Mouse (Mus musculus) embryonic facial prominence, embryonic 10.5 days (tissue): Measurements from ENCODE around the gene Adcy7. TPM values are rescaled to one million over a fixed set of nuclear protein-coding genes. Genes with fewer than 3 reads are reported as not detected.

Experiments used
- DNase-seq: peaks from one replicate; pipeline ENCODE4 v3.0.0-alpha.2; 2017; ENCODE audit warnings: low spot score
- H3K27ac ChIP-seq: fragments of 300-500 bp; sonication (generic); replicated peaks from 2 replicates; pipeline ENCODE4 v1.5.1; 2016; ENCODE audit warnings: mild to moderate bottlenecking
- H3K27me3 ChIP-seq: fragments of 300-500 bp; sonication (generic); replicated peaks from 2 replicates; pipeline ENCODE4 v1.6.1; 2016; ENCODE audit warnings: low read depth, mild to moderate bottlenecking; ENCODE audit not compliant: poor library complexity, severe bottlenecking
- H3K36me3 ChIP-seq: fragments of 300-500 bp; sonication (generic); replicated peaks from 2 replicates; pipeline ENCODE4 v1.6.1; 2016; ENCODE audit warnings: mild to moderate bottlenecking, moderate library complexity
- H3K4me1 ChIP-seq: fragments of 300-500 bp; sonication (generic); 2 replicates; pipeline ENCODE4 v1.6.1; 2016
- H3K4me3 ChIP-seq: fragments of 300-500 bp; sonication (generic); 2 replicates; pipeline ENCODE4 v1.5.1; 2016; ENCODE audit warnings: mild to moderate bottlenecking, moderate library complexity
- H3K9me3 ChIP-seq: fragments of 300-500 bp; sonication (generic); 2 replicates; pipeline ENCODE4 v1.6.1; 2016; ENCODE audit warnings: mild to moderate bottlenecking
- WGBS: fragments of 180-500 bp; shearing (Covaris S2); methylation state at CpG from one replicate; pipeline ENCODE4 v1.1.7; 2016; 5-methylcytosine and 5-hydroxymethylcytosine counted together
- polyA plus RNA-seq: library from polyadenylated mRNA; unstranded; fragments of >200 nt; fragmentation: Nextera tagmentation; extraction: Ambion mirVana; gene quantifications from 2 replicates; pipeline ENCODE4 v1.2.1, GENCODE M21; 2016

The Adcy7 gene
- polyA plus RNA-seq, 1 experiment from 2014 or later: 2.6 TPM

DNA sequence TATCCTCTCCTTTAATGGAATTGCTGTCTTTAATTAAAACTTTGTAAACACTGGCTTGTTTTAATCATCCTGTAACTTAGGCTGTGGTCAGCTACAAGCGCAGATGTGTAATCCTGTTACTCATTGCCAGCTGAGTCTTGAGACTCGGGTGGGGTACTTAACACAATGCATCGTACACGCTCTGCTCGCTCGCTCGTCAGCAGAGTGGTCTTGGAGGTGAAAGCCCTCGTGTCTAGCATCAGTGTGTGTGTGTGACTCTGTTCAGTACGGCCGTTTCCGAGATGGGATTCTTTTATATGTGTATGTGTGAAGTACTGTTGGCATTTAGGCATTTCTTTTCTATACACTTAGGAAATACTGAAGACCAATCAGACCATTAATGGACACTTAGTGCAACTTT is 13.7 kb upstream of the Adcy7 start:
- Histone ChIP-seq H3K27ac (no peak overlapping the region), H3K36me3 (peaks cover 47% of the 10 kb centered on the region), H3K4me1 (peaks cover 9% of the 10 kb centered on the region), H3K4me3 (no peak overlapping the region), H3K9me3 (no peaks in the 10 kb centered on the region), H3K27me3 (no peaks in the 10 kb centered on the region)
- DNase-seq: no peak
- WGBS: 80% methylated on average over 11 of the region's 11 CpGs

- no peak overlapping the region for H3K27ac ChIP-seq
Observed at GRCm38 (mm10) chr8:88260466-88260980, 11.7 kb upstream of the Adcy7 start.

DNA sequence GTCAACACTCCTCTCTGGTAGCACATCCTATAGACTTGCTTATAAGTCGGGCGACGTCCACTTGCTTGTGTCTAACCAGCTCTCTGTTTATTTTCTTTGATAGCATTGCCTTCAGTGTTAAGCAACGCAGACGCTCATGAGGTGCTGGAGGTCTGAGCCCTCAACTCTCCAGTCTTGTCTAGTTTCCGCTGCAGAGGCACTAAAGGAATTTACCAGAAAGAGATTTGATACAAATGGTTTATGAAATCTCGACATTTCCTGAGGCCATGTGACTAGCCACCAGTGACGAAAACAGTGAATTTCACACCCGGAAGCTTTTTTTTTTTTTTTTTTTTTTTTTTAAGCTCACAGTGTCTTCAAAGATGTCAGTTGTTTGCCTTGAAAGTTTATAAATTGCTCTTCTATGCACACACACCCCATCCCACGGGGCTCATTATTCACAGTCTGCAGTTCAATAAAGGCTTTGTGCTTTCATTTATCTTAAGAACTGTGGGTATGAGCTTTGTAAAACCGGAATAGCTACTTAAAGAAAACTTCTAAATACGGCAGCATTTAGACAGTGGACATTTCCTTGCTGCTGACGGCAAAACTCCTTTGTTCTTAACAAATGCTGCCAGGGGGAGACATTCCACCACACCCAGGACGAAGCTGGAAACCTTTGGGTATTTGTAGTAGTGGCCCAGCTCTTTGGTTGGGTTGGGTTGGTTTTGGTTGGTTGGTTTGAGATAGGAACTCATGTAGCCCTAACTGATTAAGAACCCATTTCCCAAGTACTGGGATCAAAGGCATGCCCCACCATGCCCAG is 9.2 kb upstream of the Adcy7 start:
- peak overlapping the region; percentile 51; the same call in 1 of the 2 replicates for H3K27ac ChIP-seq
- 59% methylated on average over 14 of the region's 14 CpGs for WGBS
- H3K4me1 ChIP-seq: peaks cover 24% of the 10 kb centered on the region
- no peaks in the 10 kb centered on the region for H3K9me3 ChIP-seq
- peaks cover 9% of the 10 kb centered on the region; the same call in 1 of the 2 replicates for H3K36me3 ChIP-seq
- H3K4me3 ChIP-seq: no peak overlapping the region
- DNase-seq: no peak
- no peaks in the 10 kb centered on the region for H3K27me3 ChIP-seq

More at GRCm38 (mm10) chr8:88260466-88260980, 11.7 kb upstream of the Adcy7 start:
- DNase-seq: no peak
- Histone ChIP-seq H3K27me3 (no peaks in the 10 kb centered on the region), H3K9me3 (no peaks in the 10 kb centered on the region), H3K36me3 (peaks cover 29% of the 10 kb centered on the region), H3K4me1 (peaks cover 19% of the 10 kb centered on the region), H3K4me3 (no peak overlapping the region)
- WGBS: 93% methylated on average over 7 of the region's 7 CpGs

GRCm38 (mm10) chr8:88265511-88265910 is 6.7 kb upstream of the Adcy7 start:
- peak overlapping the region; percentile 37 for H3K27ac ChIP-seq
- 13% methylated on average over 2 of the region's 2 CpGs for WGBS

DNA sequence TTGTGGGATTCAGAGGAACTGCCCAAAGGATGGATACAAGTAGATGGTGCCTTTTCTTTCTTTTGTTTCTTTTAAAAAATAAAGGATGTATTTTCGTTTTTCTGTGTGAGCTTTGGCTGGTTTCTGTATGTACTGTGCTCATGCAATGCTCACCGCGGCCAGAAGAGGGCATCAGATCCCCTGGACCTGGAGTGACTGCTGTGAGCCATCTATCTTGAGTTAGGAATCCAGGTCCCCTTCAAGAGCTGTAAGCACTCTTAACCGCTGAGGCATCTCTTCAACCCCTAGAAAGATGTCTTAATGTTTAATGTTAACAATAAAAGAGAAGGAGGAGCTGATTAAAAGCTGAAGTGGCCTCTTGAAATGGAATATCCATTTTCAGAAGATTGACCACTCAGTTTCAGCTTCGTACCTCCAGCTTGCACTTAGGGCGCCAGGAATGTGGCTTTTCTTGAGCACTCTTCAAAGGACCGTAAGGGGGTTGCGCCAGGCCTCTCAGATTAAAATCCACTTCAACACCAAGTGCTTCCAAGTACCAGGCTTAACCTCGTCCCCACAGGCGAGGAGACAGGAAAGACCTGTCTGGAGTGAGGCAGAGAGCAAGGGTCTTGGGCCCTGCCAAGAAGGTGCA is 5.9 kb upstream of the Adcy7 start:
- no peak overlapping the region for H3K27ac ChIP-seq
- peaks cover 17% of the 10 kb centered on the region for H3K27me3 ChIP-seq
- peak; percentile 88 for DNase-seq
- H3K9me3 ChIP-seq: no peaks in the 10 kb centered on the region
- WGBS: 54% methylated on average over 10 of the region's 10 CpGs
- no peak overlapping the region for H3K4me3 ChIP-seq
- H3K4me1 ChIP-seq: peaks cover 24% of the 10 kb centered on the region
- no peaks in the 10 kb centered on the region for H3K36me3 ChIP-seq

More at GRCm38 (mm10) chr8:88265511-88265910, 6.7 kb upstream of the Adcy7 start:
- Histone ChIP-seq H3K4me3 (no peak overlapping the region), H3K27me3 (peaks cover 9% of the 10 kb centered on the region), H3K36me3 (peaks cover 3% of the 10 kb centered on the region; the same call in 1 of the 2 replicates), H3K4me1 (peaks cover 24% of the 10 kb centered on the region), H3K9me3 (no peaks in the 10 kb centered on the region)
- DNase-seq: peak; percentile 74

DNA sequence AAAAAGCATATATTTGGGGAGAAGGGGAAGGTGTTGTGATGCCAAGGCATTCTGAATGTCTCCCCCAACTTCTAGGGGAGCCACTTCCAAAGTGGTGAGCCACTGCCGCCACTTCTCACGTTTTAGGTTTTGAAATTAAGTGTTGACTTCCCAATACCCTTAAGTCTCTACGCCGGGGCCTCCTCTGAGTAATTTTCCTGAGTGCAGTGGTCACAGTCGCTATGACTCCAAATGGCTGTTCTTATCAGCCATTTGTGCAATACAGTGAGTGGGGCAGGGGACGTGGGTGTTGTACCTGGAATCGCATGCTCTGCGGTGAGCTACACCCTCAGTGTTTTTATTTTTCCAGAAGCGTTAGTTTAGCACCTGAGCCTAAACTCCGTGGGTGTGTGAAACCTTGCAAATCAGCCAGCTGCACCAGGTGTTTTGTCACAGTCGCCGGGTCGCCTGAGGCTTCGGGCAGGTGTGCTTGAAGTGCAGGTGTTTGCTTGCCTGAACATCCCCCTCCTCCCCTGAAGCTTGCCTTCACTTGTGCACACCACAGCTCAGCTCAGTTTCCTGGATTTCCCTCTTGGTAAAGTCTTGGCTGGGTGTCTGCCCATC is 5.3 kb upstream of the Adcy7 start:
- Histone ChIP-seq H3K27ac (no peak overlapping the region), H3K4me3 (no peak overlapping the region), H3K27me3 (peaks cover 23% of the 10 kb centered on the region), H3K9me3 (no peaks in the 10 kb centered on the region), H3K4me1 (peaks cover 24% of the 10 kb centered on the region), H3K36me3 (no peaks in the 10 kb centered on the region)
- DNase-seq: no peak
- WGBS: 89% methylated on average over 14 of the region's 14 CpGs

DNA sequence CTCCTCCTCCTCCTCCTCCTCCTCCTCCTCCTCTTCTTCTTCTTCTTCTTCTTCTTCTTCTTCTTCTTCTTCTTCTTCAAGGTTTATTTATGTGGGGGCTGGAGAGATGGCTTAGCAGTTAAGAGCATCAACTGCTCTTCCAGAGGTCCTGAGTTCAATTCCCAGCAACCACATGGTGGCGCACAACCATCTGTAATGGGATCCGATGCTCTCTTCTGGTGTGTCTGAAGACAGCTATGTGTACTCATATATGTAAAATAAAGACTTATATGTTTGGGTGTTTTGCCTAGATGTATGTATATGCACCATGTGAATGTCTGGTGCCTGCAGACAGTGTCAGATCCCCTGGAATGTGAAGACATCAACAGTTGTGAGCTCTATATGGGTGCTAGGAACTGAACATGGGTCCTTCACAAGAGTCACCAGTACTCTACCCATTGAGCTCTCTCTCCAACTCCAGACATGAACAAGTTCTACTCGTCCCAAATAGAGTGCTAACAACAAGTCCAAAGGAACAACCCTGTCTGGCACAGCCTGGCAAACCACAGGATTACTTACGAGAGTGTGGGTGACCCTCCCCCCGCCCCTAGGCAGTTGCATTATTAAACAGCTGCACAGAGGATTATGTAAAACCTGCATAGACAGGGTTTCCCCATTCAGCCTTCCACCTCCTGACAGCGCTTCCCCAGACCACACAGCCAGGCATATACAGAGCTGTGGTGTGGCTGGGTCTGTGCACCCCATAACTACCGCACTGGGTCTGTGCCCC is 2.9 kb upstream of the Adcy7 start:
- Histone ChIP-seq H3K27me3 (peaks cover 47% of the 10 kb centered on the region), H3K36me3 (no peaks in the 10 kb centered on the region), H3K4me3 (no peak overlapping the region), H3K4me1 (peaks cover 24% of the 10 kb centered on the region), H3K9me3 (no peaks in the 10 kb centered on the region), H3K27ac (no peak overlapping the region)
- WGBS: 62% methylated on average over 7 of the region's 7 CpGs
- DNase-seq: no peak

DNA sequence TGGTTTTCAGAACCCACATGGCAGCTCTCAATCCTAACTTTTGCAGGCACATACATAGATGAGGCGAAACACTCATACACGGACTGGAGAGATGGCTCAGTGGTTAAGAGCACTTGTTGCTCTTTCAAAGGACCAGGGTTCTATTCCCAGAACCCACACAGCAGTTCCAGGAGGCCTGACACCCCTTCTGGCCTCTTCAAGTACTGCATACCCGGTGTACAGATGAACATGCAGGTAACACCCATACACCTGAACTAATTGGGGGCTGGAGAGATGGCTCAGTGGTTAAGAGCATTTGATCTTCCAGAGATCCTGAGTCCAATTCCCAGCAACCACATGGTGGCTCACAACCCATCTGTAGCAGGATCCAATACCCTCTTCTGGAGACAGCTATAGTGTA is 2.1 kb upstream of the Adcy7 start:
- Histone ChIP-seq H3K36me3 (no peaks in the 10 kb centered on the region), H3K27ac (no peak overlapping the region), H3K4me1 (peaks cover 21% of the 10 kb centered on the region), H3K27me3 (peaks cover 55% of the 10 kb centered on the region), H3K4me3 (no peak overlapping the region), H3K9me3 (no peaks in the 10 kb centered on the region)
- no peak for DNase-seq
- 74% methylated on average over 3 of the region's 3 CpGs for WGBS

DNA sequence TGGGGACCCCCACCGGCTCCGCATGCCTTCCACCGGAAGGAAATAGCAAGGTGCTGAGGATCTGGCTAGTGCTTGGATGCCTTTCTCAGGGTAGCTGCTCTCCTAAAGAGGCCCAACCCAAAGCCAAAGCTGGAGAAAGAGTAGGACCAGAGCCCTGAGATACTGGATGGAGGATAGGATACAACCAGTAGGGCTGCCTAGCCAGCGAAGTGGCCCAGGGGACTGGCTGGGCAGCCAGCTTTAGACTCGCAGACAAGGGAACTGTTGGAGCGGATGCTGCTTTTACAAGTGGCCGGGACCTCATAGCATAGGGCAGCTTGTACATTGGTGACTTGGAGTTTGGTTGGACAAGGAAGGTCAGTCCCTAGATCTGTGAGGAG is 838 bp downstream of the Adcy7 start:
- WGBS: 68% methylated on average over 7 of the region's 7 CpGs

DNA sequence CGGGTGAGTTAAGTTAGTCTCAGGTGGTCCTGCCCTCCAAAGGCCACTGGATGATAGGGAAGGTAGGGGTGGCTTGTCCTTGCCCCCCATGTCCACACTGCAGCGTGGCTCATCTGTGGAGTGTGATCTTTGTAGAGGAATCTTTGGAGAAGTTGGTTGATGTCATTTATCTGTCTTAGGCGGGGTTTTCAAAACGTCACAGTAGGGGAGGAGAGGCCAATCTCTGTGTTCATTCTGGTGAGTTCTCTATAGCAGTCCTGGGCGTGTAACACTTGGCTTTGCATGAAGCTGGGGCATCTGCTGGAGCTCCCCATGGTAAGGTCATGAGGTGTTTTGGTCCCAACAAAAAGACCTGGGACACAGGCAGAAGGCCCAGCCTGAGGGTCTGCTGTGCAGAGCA is 1.9 kb downstream of the Adcy7 start:
- no peak overlapping the region for H3K4me3 ChIP-seq
- no peak for DNase-seq
- H3K27me3 ChIP-seq: peaks cover 66% of the 10 kb centered on the region
- H3K9me3 ChIP-seq: no peaks in the 10 kb centered on the region
- 89% methylated on average over 5 of the region's 5 CpGs for WGBS
- H3K27ac ChIP-seq: no peak overlapping the region
- H3K4me1 ChIP-seq: peaks cover 16% of the 10 kb centered on the region
- no peaks in the 10 kb centered on the region for H3K36me3 ChIP-seq

More for the DNA sequence above, 838 bp downstream of the Adcy7 start:
- Histone ChIP-seq H3K36me3 (no peaks in the 10 kb centered on the region), H3K27me3 (peaks cover 66% of the 10 kb centered on the region), H3K9me3 (no peaks in the 10 kb centered on the region), H3K4me3 (peak overlapping the region; percentile 62), H3K27ac (no peak overlapping the region), H3K4me1 (peaks cover 12% of the 10 kb centered on the region)
- no peak for DNase-seq

DNA sequence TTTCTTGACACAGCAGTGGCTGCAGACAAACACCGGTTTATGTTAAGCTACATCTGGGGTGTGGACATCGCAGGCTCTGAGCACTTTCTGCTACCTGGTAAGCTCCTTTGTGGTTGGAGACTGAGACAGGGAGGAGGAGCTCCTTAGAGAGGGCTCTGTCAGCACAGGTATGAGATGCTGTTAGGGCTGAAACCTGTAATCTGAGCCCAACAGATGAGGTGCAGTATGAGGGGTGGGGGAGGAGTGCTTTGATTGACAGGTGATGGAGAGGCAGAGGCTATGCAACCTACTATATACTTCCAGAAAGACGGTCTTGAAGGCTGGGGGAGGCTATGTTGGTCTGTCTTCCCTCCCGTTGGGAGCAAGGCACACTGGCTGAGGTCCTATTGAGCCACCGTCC is 7.0 kb downstream of the Adcy7 start:
- Histone ChIP-seq H3K27me3 (peaks cover 20% of the 10 kb centered on the region), H3K36me3 (no peaks in the 10 kb centered on the region), H3K9me3 (no peaks in the 10 kb centered on the region), H3K4me3 (no peak overlapping the region), H3K27ac (no peak overlapping the region), H3K4me1 (peaks cover 29% of the 10 kb centered on the region)
- WGBS: 54% methylated on average over 5 of the region's 5 CpGs
- DNase-seq: no peak

GRCm38 (mm10) chr8:88279670-88280069 is 7.5 kb downstream of the Adcy7 start:
- H3K27me3 ChIP-seq: peaks cover 15% of the 10 kb centered on the region
- no peak overlapping the region for H3K27ac ChIP-seq
- 88% methylated on average over 6 of the region's 6 CpGs for WGBS
- H3K4me3 ChIP-seq: no peak overlapping the region
- H3K4me1 ChIP-seq: peaks cover 33% of the 10 kb centered on the region
- no peak for DNase-seq
- H3K36me3 ChIP-seq: no peaks in the 10 kb centered on the region
- no peaks in the 10 kb centered on the region for H3K9me3 ChIP-seq
